Mouse (Mus musculus) T-helper 2 cell (primary cell): ENCODE data around the gene Klhl29.

ENCODE experiments used
- in situ Hi-C: fragments of 300-600 bp; cut with MboI, MseI; formaldehyde crosslinking; loops from one replicate; pipeline ENCODE4 v1.15.1; 2025; ENCODE audit warnings: high pct_unique_total_duplicates

Klhl29 gene

GRCm38 (mm10) chr12:5255079-5255478 is 120.4 kb downstream of the Klhl29 start:
- in situ Hi-C loops: no loop called here

- in situ Hi-C loops: no loop called here
Measured at GRCm38 (mm10) chr12:5254246-5254982, 121.1 kb downstream of the Klhl29 start.

- in situ Hi-C loops: no loop called here
Measured at GRCm38 (mm10) chr12:5253289-5254005, 122.0 kb downstream of the Klhl29 start.

DNA sequence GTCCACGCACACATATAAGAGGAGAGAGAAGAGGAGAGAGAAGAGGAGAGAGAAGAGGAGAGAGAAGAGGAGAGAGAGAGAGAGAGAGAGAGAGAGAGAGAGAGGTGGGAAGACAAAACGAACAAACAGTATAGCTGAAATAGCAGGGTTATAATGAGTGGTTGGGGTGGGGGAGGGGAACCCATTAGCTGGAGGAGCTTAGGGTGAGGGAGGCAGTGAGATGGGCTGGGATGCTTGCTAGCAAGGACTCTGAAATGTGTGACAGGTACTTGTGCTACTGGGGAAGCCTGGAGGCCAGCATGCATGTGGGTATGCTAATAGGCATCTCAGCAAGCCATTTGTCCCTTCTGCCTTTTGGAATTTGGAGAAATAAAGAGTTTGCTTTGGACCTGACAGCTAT is 122.9 kb downstream of the Klhl29 start:
- in situ Hi-C loops: no loop called here

GRCm38 (mm10) chr12:5250042-5250441 is 125.4 kb downstream of the Klhl29 start:
- in situ Hi-C loops: no loop called here

DNA sequence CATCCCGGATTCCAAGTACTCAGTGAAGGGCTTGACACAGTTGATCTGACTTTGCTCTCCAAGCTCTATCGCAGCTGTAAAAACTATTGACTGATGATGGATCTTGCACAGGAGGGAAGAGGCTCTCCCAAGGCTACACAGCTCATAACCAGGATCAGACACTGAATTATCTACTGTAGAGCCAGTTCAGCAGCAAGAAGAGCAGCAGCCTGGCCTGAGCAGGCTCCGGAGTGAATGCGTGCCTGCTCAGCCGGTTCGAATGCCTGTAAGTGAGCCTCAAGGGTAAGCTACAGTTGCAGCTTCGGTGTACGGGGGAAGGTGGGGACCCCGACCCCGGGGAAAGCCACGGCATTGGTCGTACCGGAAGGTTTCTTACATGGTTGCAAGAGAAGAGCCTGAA is 126.4 kb downstream of the Klhl29 start:
- in situ Hi-C loops: no loop called here

DNA sequence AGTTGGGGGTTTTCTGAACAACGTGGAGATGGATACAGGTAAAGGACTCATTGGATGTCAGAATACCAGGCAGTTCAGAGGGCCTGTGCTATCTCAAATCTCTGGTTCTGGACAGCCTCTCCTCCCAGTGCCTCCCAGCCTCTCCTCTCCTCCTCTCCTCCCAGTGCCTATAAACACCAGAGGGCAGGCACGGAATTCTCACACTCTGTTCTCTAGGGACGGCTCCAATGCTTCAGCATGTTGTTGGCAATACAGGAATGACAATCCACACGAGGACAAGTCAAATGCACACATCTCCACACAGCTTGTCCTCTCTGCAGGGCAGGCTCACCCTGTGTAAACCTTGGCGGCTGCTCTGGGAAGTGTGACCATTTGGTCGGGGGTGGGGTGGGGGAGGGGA is 128.0 kb downstream of the Klhl29 start:
- in situ Hi-C loops: no loop called here

DNA sequence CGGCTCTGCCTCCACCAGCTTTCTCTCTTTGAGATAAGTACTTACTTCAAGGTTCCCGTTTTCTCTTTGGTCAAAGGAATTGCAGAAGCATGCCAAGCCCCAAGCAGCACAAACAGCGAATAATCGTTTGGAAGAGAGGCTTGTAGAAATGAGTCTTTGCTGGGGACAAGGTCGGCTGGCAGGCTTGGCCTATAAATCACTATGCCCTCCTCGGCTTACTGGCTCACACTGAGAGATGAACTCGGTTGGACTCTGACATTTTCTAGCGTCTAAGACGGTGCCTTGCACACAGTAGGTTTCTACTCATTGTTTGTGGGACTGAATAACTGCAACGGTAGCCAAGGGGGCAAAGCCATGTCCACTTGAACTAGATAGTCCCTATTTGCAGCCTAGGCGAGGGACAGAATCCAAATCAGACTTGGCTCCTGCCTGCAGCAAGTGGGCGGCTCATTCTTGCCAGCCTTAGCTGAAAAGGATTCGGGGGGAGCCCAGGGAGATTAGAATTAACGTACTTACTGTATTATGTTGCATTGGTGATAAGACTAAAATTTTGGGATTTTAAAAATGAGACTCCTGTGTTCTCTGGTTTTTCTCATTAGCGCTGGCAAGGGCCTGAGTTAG is 128.7 kb downstream of the Klhl29 start:
- in situ Hi-C loops: no loop called here

- in situ Hi-C loops: no loop called here
Measured at GRCm38 (mm10) chr12:5246193-5246621, 129.3 kb downstream of the Klhl29 start.

DNA sequence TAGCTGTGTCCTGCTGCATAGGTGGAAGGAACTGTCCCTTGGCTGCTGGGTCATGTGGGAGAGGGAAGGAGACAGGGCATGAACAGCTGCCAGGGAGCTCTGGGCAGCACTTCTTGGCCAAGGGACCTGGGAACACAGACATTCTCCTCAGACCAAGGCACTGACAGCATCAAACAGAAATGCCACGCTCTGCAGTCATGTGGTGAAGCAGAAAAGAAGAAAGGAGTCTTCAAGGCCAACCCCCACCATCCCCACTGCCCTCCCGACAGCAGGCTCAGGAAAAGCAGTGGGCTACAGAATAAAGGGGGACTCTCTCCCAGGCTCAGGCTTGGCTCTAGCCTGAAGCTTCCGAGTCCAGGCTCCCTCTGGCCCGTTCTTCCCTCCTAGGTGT is 130.3 kb downstream of the Klhl29 start:
- in situ Hi-C loops: no loop called here

DNA sequence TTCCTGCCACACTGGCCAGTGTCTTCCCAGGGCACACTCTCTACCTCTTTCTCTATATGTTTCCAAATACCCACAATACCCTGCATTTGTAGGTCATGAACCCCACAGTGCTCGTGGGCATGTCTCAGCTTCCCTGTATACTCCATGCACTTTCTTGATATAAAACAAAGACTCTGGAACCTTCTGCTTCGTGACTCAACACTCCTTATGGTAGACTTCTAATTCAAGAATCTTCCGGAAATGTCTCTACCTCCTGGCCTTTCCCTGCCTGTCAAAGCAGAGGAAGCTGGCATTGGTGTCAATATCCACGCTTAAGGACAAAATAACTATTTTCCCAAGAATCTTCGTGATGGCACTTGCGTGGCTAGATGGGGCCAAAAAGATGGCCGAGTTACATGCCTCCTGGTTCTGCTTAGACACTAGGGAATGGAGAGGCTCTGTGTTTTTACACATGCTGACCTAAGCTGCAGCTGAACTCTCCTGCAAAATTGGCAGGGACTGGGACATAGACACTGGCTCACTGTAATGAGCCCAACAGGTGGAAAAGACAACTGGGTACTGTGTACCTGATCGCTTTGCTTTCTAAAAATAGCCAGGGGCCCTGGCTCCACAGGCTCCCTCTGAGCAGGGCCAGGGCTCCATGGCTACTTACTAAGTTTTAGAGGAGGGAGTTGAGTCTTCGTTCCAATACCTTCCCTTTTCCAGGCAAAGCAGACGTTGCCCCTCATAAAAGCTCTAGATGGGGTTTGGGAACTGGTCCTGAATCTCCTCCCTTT is 130.9 kb downstream of the Klhl29 start:
- in situ Hi-C loops: no loop called here

DNA sequence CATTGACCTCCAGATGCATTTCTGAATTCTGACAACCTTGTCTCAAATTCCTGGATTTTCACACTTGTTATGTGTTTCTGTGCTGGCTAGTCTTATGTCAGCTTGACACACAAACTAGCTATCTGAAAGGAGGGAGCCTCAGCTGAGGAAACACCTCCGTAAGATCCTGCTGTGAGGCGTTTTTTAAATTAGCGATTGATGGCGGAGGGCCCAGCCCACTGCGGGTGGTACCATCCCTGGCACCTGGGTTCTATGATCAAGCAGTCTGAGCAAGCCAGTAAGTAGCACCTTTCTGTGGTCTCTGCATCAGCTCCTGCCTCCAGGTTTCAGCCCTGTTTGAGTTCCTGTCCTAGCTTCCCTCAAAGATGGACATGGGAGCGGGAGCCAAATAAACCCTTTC is 131.6 kb downstream of the Klhl29 start:
- in situ Hi-C loops: no loop called here

DNA sequence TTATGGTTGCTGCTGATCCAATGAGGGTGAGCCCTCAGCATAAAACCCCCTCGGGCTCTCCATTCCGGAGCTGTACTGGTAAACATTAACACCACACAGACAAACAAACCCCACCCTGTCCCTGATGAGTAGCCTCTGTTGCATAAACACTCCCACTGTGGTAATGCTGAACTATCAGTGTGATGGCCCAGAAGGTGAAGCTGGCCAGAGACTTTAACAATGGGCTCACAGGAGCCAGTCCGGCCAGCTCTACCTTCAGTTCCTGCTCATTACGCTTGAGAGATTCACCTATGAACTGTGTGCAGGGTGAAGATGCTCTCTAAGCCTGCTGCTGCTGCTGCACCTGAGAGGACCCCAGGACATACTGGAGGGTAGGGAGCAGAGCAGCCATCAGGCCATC is 132.0 kb downstream of the Klhl29 start:
- in situ Hi-C loops: no loop called here

GRCm38 (mm10) chr12:5242551-5243330 is 132.7 kb downstream of the Klhl29 start:
- in situ Hi-C loops: no loop called here

DNA sequence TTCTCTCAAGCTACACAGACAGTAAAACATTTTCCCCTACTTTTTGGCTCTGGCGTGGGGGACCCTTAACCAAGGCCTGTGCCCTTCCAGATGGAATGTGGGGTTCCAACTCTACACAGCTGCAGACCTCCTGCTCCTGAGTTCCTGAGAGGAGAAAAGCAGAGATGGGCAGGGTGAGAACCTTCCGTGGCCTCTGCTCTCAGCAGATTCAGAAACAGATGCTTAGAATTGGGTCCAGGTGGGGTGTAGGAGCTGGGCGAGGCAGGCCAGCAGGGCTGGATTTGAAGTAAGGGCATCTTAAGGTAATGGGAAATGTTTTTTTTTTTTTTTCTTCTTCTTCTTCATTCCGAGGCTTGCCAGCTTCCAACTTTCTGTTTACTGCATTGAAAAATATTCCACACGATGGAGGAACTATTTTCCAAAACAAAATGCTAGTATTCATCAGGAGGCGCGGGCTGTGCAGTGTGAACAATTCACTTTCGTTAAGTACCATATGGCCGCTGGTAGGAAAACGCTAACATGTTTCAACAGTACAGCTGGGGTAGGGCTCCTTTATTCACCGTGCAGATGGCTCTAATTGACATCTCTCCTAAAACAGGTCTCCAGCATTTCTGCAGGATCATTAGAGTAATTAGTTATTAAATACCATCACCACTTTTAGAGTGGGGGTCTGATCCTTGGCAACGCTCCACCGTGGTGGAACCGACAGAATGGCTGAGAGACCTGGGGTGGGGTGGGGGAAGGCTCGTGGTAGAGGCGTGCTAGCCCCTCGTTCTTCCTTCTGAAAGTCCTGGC is 135.8 kb downstream of the Klhl29 start:
- in situ Hi-C loops: no loop called here

DNA sequence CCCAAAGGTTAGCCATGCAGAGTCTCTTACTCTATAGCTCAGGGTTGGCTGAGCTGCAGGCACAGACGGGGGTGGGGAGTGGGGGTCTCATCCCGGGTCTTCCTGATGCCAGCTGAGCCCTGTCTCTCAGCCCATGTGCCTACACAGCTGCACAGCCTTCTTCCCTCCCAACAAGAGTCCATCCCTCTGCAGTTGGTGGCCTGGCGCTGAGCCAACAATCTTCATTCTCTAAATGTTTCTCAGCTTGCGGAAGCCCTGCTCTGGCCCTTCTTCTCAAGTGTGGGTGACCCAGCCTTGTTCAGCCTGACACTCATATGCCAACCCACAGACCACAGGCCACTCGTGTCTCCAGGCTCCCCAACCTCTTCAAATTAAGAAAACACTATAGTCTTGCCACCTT is 138.4 kb downstream of the Klhl29 start:
- in situ Hi-C loops: no loop called here

DNA sequence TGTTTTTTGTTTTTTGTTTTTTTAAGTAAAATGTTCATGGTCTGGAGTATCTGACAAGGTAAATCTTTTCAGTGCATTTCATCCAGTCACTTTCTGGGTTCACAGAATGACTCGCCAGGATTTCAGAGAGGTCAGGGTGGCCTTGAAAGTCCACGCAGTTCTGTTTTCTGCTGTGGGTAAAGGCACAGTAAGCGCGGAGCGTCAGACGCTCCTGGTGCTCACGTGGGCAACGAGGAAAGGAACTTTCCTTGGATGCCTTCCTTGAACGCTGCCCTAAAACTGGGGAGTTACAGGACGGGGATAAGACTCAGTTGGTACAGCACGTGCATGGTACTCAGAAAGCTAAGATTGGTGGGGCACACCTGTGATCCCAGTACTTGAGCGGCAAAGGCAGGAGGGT is 139.9 kb downstream of the Klhl29 start:
- in situ Hi-C loops: no loop called here

DNA sequence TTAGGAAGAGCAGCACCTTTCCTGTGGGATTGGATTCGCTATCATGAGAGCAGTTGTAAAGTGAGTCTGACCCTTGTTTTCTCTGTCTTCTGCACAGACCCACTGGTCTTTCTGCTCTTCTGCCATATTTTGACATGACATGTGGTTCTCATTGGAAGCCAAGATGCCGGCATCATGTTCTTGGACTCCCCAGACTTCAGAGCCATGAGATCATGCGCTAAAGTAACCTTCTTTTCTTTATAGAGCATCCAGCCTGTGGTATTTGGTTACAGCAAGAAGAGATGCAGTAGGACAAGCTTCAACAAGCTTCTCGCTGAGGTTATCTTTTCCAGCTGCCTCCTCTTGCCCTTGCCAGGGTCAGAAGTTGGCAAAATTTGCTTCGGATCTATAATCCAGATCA is 145.0 kb downstream of the Klhl29 start:
- in situ Hi-C loops: no loop called here

- in situ Hi-C loops: no loop called here
Measured at GRCm38 (mm10) chr12:5226676-5227654, 148.5 kb downstream of the Klhl29 start.
